Mouse (Mus musculus) liver, adult 2 months (tissue): ENCODE data around the gene Wwox. TPM values are rescaled to one million over a fixed set of nuclear protein-coding genes. Genes with fewer than 3 reads are reported as not detected.

Experiments used
- DNase-seq: peaks from one replicate; pipeline ENCODE4 v3.0.0-alpha.2; 2011; ENCODE audit warnings: low read depth, low spot score; ENCODE audit errors: extremely low read depth
- H3K27ac ChIP-seq: fragments of 200-500 bp; replicated peaks from 2 replicates; pipeline ENCODE4 v1.5.1; 2012; ENCODE audit warnings: low read depth, mild to moderate bottlenecking, control low read depth, inconsistent platforms, low read length; ENCODE audit not compliant: insufficient read depth
- H3K27me3 ChIP-seq: fragments of 200-500 bp; 2 replicates; pipeline ENCODE4 v1.6.1; 2012; ENCODE audit warnings: mild to moderate bottlenecking, moderate library complexity, low read length, inconsistent platforms; ENCODE audit not compliant: control insufficient read depth, insufficient read depth
- H3K36me3 ChIP-seq: fragments of 200-500 bp; 2 replicates; pipeline ENCODE4 v1.6.1; 2012; ENCODE audit warnings: low read length, inconsistent platforms; ENCODE audit not compliant: control insufficient read depth, insufficient read depth
- H3K4me1 ChIP-seq: fragments of 200-500 bp; 2 replicates; pipeline ENCODE4 v1.6.1; 2011; ENCODE audit warnings: low read length; ENCODE audit not compliant: control insufficient read depth, insufficient read depth
- H3K4me3 ChIP-seq: fragments of 200-500 bp; 2 replicates; pipeline ENCODE4 v1.5.1; 2011; ENCODE audit warnings: low read depth, mild to moderate bottlenecking, control low read depth, low read length, moderate library complexity; ENCODE audit not compliant: insufficient read depth
- H3K79me2 ChIP-seq: fragments of 200-500 bp; 2 replicates; pipeline ENCODE4 v1.6.1; 2012; ENCODE audit warnings: inconsistent platforms, mild to moderate bottlenecking, low read length, moderate library complexity; ENCODE audit not compliant: control insufficient read depth, insufficient read depth
- H3K9ac ChIP-seq: fragments of 200-500 bp; 2 replicates; pipeline ENCODE4 v1.6.1; 2012; ENCODE audit warnings: low read depth, mild to moderate bottlenecking, control low read depth, inconsistent platforms, low read length
- CTCF ChIP-seq: fragments of 200-500 bp; IDR thresholded peaks from 2 replicates; pipeline ENCODE4 v1.5.1; 2011; ENCODE audit warnings: low read depth, low read length, control low read depth
- POLR2A ChIP-seq: fragments of 200-500 bp; IDR thresholded peaks from 2 replicates; pipeline ENCODE4 v1.6.1; 2011; ENCODE audit warnings: low read length, control low read depth; ENCODE audit not compliant: insufficient read depth; ENCODE audit errors: extremely low read depth
- WGBS: fragments of 180-500 bp; shearing (Covaris S2); methylation state at CpG from one replicate; pipeline ENCODE4 v1.1.7; 2018; 5-methylcytosine and 5-hydroxymethylcytosine counted together
- polyA plus RNA-seq: library from polyadenylated mRNA; depleted of rRNA; stranded (reverse); fragments of >200 nt; gene quantifications from 2 replicates; pipeline ENCODE4 v1.2.3, GENCODE M21; 2012
- total RNA-seq: library from RNA; depleted of rRNA; stranded (reverse); fragments of >200 nt; gene quantifications from 2 replicates; pipeline ENCODE4 v1.2.3, GENCODE M21; 2014

Gene Wwox
- total and polyA plus RNA-seq, 2 experiments = 7.2 to 10.0 TPM

GRCm38 (mm10) chr8:115008624-115009620 is 569.5 kb downstream of the Wwox start:
- Histone ChIP-seq H3K36me3 (no peaks in the 10 kb centered on the region), H3K9ac (no peak overlapping the region), H3K4me1 (peaks cover 4% of the 10 kb centered on the region), H3K4me3 (no peak overlapping the region), H3K27ac (no peak overlapping the region), H3K27me3 (no peaks in the 10 kb centered on the region), H3K79me2 (no peaks in the 10 kb centered on the region)
- DNase-seq = peak; percentile 86
- no peak for TF ChIP-seq CTCF
- TF ChIP-seq POLR2A = no peak
- WGBS = 43% methylated on average over 9 of the region's 9 CpGs

- no peaks in the 10 kb centered on the region for H3K27me3 ChIP-seq
- DNase-seq = peak; percentile 26
- H3K79me2 ChIP-seq = no peaks in the 10 kb centered on the region
- WGBS = 71% methylated on average over 9 of the region's 9 CpGs
- H3K4me3 ChIP-seq = no peak overlapping the region
- H3K9ac ChIP-seq = no peak overlapping the region
- TF ChIP-seq CTCF (no peak), POLR2A (no peak)
- 0 out of 2 replicates have a peak overlapping the region, but pooled peaks have one; percentile 0 for H3K27ac ChIP-seq
- no peaks in the 10 kb centered on the region for H3K36me3 ChIP-seq
- peaks cover 4% of the 10 kb centered on the region for H3K4me1 ChIP-seq
Measured at GRCm38 (mm10) chr8:115009897-115010768, 570.7 kb downstream of the Wwox start.

- Histone ChIP-seq H3K36me3 (no peaks in the 10 kb centered on the region), H3K27me3 (no peaks in the 10 kb centered on the region), H3K9ac (no peak overlapping the region), H3K4me3 (no peak overlapping the region), H3K27ac (no peak overlapping the region), H3K79me2 (no peaks in the 10 kb centered on the region), H3K4me1 (peaks cover 4% of the 10 kb centered on the region)
- no peak for DNase-seq
- TF ChIP-seq POLR2A (no peak), CTCF (no peak)
- 84% methylated on average over 9 of the region's 9 CpGs for WGBS
Measured at GRCm38 (mm10) chr8:115010769-115011073, 571.3 kb downstream of the Wwox start.

DNA sequence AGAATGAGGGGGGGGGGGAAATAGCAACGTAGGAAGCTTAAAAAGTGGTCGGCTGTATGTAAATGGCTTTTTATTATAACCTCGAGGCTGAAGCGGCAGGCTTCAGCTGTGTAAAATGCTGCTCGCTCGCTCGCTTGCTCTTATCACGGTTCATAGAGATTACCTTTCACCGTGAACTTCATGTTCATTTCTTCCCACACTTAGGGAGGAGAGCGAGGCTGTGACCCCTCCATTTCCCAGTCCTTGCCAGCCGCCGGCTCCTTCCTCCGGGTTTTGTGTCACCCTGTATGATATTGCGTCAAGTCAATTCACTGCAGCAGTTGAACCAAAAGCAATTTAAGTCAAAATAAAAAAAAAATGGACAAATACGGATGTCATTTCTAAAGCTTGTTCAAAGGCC is 580.2 kb downstream of the Wwox start:
- 68% methylated on average over 15 of the region's 15 CpGs for WGBS
- H3K79me2 ChIP-seq = no peaks in the 10 kb centered on the region
- H3K27ac ChIP-seq = no peak overlapping the region
- H3K4me3 ChIP-seq = no peak overlapping the region
- no peak overlapping the region for H3K9ac ChIP-seq
- no peak for DNase-seq
- no peaks in the 10 kb centered on the region for H3K36me3 ChIP-seq
- H3K4me1 ChIP-seq = no peaks in the 10 kb centered on the region
- H3K27me3 ChIP-seq = no peaks in the 10 kb centered on the region
- TF ChIP-seq POLR2A = no peak
- TF ChIP-seq CTCF = no peak

- no peak overlapping the region for H3K27ac ChIP-seq
- TF ChIP-seq CTCF = no peak
- TF ChIP-seq POLR2A = no peak
- no peaks in the 10 kb centered on the region for H3K27me3 ChIP-seq
- H3K9ac ChIP-seq = no peak overlapping the region
- H3K4me3 ChIP-seq = no peak overlapping the region
- H3K79me2 ChIP-seq = no peaks in the 10 kb centered on the region
- H3K4me1 ChIP-seq = no peaks in the 10 kb centered on the region
- no peaks in the 10 kb centered on the region for H3K36me3 ChIP-seq
- no peak for DNase-seq
- 86% methylated on average over 8 of the region's 8 CpGs for WGBS
Measured at GRCm38 (mm10) chr8:115021731-115022130, 582.3 kb downstream of the Wwox start.
